Mouse (Mus musculus): ENCODE results near the gene Hsd17b7. TPM values are rescaled to one million over a fixed set of nuclear protein-coding genes. Genes with fewer than 3 reads are reported as not detected.

Gene Hsd17b7
- polyA plus RNA-seq, 1 experiment from 2014 or later = 15.6 TPM

DNA sequence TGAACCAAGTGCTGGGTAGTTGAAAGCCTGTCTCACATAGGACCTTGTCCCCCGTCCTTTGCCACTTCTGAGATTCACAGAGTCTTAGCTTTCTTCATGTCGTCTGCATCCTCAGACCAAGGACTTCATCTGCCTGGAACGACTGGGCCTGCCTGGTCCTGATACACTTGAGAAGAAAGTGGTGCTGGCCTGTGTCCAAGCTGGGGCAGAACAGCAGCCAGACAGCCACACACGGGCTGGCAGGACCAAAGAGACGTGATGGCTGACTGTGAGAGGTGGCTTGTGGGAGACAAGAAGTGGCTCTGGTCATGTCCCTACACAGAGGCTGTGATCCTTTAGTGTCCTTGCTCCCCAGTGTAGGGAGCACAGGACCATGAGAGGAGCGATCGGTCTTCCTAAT lies 58.3 kb downstream of the Hsd17b7 start:
- Histone ChIP-seq H3K36me3 (ENCODE audit: control insufficient read depth, insufficient read depth, low read length) (no peaks in the 10 kb centered on the region), H3K9me3 (replicated peaks; ENCODE audit: control insufficient read depth, low read length) (no peaks in the 10 kb centered on the region), H3K4me1 (ENCODE audit: control insufficient read depth, insufficient read depth, low read length) (peaks cover 3% of the 10 kb centered on the region; the same call in 1 of the 2 replicates), H3K4me2 (ENCODE audit: low read depth, low read length) (no peak overlapping the region), H3K27ac (ENCODE audit: low read length) (no peak overlapping the region), H3K27me3 (ENCODE audit: control insufficient read depth, insufficient read depth, low read length) (no peaks in the 10 kb centered on the region), H3K4me3 (replicated peaks; ENCODE audit: low read length) (no peak overlapping the region), H3K9ac (ENCODE audit: low read length) (no peak overlapping the region)
- whole genome bisulfite sequencing = 84% methylated on average over 7 of the region's 7 CpGs
- ATAC-seq (ENCODE audit: insufficient read depth, low FRiP score) = no peak

DNA sequence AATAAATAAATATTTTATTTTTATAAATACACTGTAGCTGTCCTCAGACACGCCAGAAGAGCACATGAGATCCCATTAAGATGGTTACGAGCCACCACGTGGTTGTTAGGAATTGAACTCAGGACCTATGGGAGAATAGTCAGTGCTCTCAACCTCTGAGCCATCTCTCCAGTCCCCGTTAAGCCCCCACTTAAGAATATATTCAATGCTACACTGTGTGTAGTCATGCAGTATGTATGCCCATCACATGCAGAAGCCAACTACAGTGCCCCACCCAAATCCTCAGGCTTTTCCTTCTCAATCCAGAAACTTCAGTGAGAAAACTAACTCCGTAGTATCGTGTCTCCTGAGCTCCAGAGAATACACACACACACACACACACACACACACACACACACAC lies 59.4 kb downstream of the Hsd17b7 start:
- H3K27ac ChIP-seq (ENCODE audit: low read length) = no peak overlapping the region
- no peaks in the 10 kb centered on the region for H3K36me3 ChIP-seq (ENCODE audit: control insufficient read depth, insufficient read depth, low read length)
- H3K9ac ChIP-seq (ENCODE audit: low read length) = no peak overlapping the region
- WGBS = 87% methylated on average over 6 of the region's 6 CpGs
- H3K9me3 ChIP-seq (replicated peaks; ENCODE audit: control insufficient read depth, low read length) = no peaks in the 10 kb centered on the region
- H3K27me3 ChIP-seq (ENCODE audit: control insufficient read depth, insufficient read depth, low read length) = no peaks in the 10 kb centered on the region
- H3K4me1 ChIP-seq (ENCODE audit: control insufficient read depth, insufficient read depth, low read length) = peaks cover 3% of the 10 kb centered on the region; the same call in 1 of the 2 replicates
- H3K4me2 ChIP-seq (ENCODE audit: low read depth, low read length) = no peak overlapping the region
- ATAC-seq (ENCODE audit: insufficient read depth, low FRiP score) = no peak
- H3K4me3 ChIP-seq (replicated peaks; ENCODE audit: low read length) = no peak overlapping the region

DNA sequence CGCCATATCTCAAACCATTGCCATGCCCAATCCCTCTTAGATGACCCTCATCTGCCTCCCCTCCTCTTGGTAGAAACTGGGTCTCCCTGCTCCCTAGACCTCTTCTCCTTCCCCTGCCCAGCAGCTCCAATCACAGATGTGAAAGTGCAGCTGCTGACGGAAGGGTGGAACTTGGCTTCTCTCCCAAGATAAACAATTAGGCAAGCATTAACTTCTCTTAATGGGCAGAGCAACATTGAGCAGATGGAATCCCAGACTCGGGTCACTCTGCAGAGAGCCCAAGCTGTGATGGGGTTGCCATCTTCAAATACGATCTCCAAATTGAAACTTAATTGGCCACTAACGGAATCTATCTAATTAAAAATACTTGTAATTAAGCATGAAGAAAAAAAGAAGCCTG lies 59.9 kb downstream of the Hsd17b7 start:
- 57% methylated on average over 5 of the region's 5 CpGs for WGBS
- Histone ChIP-seq H3K4me3 (replicated peaks; ENCODE audit: low read length) (no peak overlapping the region), H3K36me3 (ENCODE audit: control insufficient read depth, insufficient read depth, low read length) (no peaks in the 10 kb centered on the region), H3K27me3 (ENCODE audit: control insufficient read depth, insufficient read depth, low read length) (no peaks in the 10 kb centered on the region), H3K9me3 (replicated peaks; ENCODE audit: control insufficient read depth, low read length) (no peaks in the 10 kb centered on the region), H3K4me2 (ENCODE audit: low read depth, low read length) (no peak overlapping the region), H3K4me1 (ENCODE audit: control insufficient read depth, insufficient read depth, low read length) (peaks cover 3% of the 10 kb centered on the region; the same call in 1 of the 2 replicates), H3K27ac (ENCODE audit: low read length) (no peak overlapping the region), H3K9ac (ENCODE audit: low read length) (no peak overlapping the region)
- no peak for ATAC-seq (ENCODE audit: insufficient read depth, low FRiP score)

DNA sequence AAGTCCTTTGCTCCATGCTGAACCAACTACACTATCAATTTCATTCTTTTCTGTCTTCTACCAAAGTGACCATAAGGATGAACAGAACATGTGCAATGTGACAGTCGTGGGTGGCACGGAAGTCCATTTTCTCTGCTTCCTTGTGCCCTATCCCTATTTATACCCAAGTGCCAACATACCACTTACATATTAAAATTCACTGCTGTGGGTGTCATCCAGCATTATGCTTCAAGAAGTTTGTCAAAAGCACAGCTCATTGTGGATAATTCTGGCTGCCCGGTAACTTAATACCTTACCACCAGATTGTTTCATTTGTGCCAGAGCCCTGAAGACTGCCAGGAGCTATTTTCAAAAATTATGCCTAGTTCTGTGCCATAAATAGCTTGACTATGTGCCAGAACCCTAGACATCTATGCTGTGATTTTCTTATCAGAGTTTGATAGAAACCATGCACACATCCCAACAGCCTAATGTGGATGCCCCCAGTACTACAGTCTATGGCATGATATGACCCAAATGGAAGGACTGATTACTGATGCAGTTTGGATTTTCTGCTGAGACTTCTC lies 68.2 kb downstream of the Hsd17b7 start:
- no peak for ATAC-seq (ENCODE audit: insufficient read depth, low FRiP score)
- no peaks in the 10 kb centered on the region for H3K36me3 ChIP-seq (ENCODE audit: control insufficient read depth, insufficient read depth, low read length)
- no peak overlapping the region for H3K4me2 ChIP-seq (ENCODE audit: low read depth, low read length)
- no peaks in the 10 kb centered on the region for H3K4me1 ChIP-seq (ENCODE audit: control insufficient read depth, insufficient read depth, low read length)
- H3K9me3 ChIP-seq (replicated peaks; ENCODE audit: control insufficient read depth, low read length) = no peaks in the 10 kb centered on the region
- no peak overlapping the region for H3K27ac ChIP-seq (ENCODE audit: low read length)
- no peak overlapping the region for H3K4me3 ChIP-seq (replicated peaks; ENCODE audit: low read length)
- WGBS = 86% methylated on average over 3 of the region's 3 CpGs
- H3K9ac ChIP-seq (ENCODE audit: low read length) = no peak overlapping the region
- H3K27me3 ChIP-seq (ENCODE audit: control insufficient read depth, insufficient read depth, low read length) = no peaks in the 10 kb centered on the region

Other genes starting within 250 kb of the Hsd17b7 start
- gene Rgs4, start 221.6 kb downstream of the Hsd17b7 start, polyA plus RNA-seq (2015; fragmentation: Nextera tagmentation; extraction: Ambion mirVana) = 8.3 and 9.0 TPM in 2 replicates
- 0.08 and 0.27 TPM in 2 replicates for gene Ccdc190, start 40.6 kb downstream of the Hsd17b7 start, polyA plus RNA-seq (2015; fragmentation: Nextera tagmentation; extraction: Ambion mirVana)
- gene Ddr2, start 141.5 kb upstream of the Hsd17b7 start, polyA plus RNA-seq (2015; fragmentation: Nextera tagmentation; extraction: Ambion mirVana) = 57.1 and 60.3 TPM in 2 replicates
- 58.9 and 64.0 TPM in 2 replicates for gene Uap1, start 205.7 kb upstream of the Hsd17b7 start, polyA plus RNA-seq (2015; fragmentation: Nextera tagmentation; extraction: Ambion mirVana)
- 7.3 and 7.8 TPM in 2 replicates for gene Uhmk1, start 246.2 kb upstream of the Hsd17b7 start, polyA plus RNA-seq (2015; fragmentation: Nextera tagmentation; extraction: Ambion mirVana)